Mouse (Mus musculus): Measurements from ENCODE around the gene Nupl1. TPM values are rescaled to one million over a fixed set of nuclear protein-coding genes. Genes with fewer than 3 reads are reported as not detected.

Gene Nupl1
- polyA plus RNA-seq, 1 experiment = not detected

DNA sequence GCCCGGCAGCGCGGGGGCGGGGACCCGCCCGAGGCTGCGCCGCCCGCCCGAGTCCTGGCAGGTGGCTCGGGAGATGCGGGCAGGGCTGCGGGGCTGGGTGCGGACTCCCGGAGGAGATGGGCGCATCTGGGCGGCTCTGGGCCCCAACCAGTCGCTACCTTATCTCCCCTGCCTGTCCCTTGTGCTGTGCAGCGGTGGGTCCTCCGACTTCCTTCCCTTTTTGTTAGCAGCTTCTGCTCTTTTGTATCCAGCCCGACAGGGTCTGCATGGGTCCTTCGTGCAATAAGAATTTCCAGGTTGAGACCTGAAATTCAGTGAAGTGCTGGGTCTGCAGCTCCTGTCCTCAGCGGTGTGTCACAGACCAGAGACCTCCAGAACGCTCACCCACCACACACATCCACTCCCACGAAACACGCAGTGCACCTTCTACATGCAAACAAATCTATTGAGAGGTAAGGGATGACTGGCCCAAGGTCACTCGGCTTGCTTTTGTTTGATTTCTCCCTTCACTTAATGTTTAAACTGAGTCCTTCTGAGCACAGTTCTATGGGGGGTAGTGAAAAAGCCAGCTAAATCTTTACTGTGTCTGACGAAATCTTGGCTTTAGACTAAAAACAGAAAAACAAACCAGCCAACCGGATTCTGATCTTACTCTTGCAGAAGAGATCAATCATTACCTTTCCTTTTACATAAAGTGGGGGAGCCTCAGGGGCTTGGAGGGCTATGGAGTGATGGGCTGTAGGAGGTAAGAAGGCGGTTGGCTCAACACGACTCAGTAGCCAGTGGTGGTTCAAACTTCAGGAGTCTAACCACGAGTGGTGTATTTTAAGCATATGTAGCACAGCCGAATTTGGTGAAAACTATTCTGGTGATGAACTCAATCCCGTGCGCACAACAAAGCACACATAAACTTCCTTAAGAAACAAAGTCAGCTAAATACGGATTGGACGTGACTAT, 73.3 kb downstream of the Nupl1 start:
- Histone ChIP-seq H3K27me3 (ENCODE audit: control insufficient read depth, insufficient read depth, low read length, poor library complexity, severe bottlenecking) (peaks cover 2% of the 10 kb centered on the region; the same call in 1 of the 2 replicates), H3K9ac (ENCODE audit: low read depth, poor library complexity, severe bottlenecking) (peak overlapping the region; percentile 50), H3K9me3 (replicated peaks; ENCODE audit: control insufficient read depth, insufficient read depth, low read length, poor library complexity, severe bottlenecking) (no peaks in the 10 kb centered on the region), H3K4me3 (ENCODE audit: low read depth, low read length) (peak overlapping the region; percentile 62), H3K4me1 (ENCODE audit: control insufficient read depth, insufficient read depth, low read length) (no peaks in the 10 kb centered on the region), H3K36me3 (ENCODE audit: control insufficient read depth, insufficient read depth, low read length, poor library complexity, severe bottlenecking) (no peaks in the 10 kb centered on the region), H3K27ac (ENCODE audit: insufficient read depth, low read length) (no peak overlapping the region)
- no peak for TF ChIP-seq CTCF (IDR thresholded peaks at IDR 0.05; ENCODE audit: low read depth, low read length)
- TF ChIP-seq EP300 (IDR thresholded peaks at IDR 0.05; ENCODE audit: insufficient read depth, low read depth, low read length) = no peak
- TF ChIP-seq POLR2A (IDR thresholded peaks at IDR 0.05; ENCODE audit: insufficient read depth, low read length) = no peak

DNA sequence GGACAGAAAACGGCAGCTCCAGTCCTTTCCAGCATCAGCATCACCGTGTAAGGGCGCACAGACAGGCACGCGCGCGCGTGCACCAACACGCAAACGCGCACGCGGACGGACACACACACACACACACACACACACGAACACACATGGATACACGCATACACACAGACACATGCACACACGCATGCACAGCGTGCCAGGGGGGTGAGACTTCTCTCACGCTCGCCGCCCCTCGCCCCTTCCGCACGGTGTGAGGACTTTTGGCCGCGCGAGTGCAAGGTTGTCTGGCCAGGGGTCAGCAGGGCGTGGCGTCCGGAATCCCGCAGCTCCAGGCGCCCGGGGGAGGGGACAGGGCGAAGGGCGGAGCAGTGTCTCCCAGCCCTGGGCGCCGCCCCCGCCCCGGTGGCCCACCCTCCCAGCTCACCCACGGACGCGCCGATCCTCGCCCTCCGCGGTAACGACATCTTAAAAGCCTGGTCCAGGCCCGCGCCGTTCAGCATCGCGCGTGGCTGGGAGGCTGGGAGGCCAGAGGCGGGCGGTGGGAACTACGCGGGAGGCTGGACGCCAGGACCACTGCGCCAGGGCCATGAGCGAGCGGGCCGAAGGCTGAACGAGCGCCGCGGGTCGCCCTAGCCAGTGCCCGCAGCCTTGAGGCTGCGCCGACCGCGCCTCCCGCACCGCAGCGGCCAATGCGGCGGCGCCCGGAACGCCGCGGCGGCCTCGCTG, 74.2 kb downstream of the Nupl1 start:
- H3K27ac ChIP-seq (ENCODE audit: insufficient read depth, low read length) = no peak overlapping the region
- no peaks in the 10 kb centered on the region for H3K36me3 ChIP-seq (ENCODE audit: control insufficient read depth, insufficient read depth, low read length, poor library complexity, severe bottlenecking)
- H3K9ac ChIP-seq (ENCODE audit: low read depth, poor library complexity, severe bottlenecking) = peak overlapping the region; percentile 50
- peaks cover 2% of the 10 kb centered on the region; the same call in 1 of the 2 replicates for H3K27me3 ChIP-seq (ENCODE audit: control insufficient read depth, insufficient read depth, low read length, poor library complexity, severe bottlenecking)
- no peaks in the 10 kb centered on the region for H3K4me1 ChIP-seq (ENCODE audit: control insufficient read depth, insufficient read depth, low read length)
- TF ChIP-seq CTCF (IDR thresholded peaks at IDR 0.05; ENCODE audit: low read depth, low read length) (no peak), EP300 (IDR thresholded peaks at IDR 0.05; ENCODE audit: insufficient read depth, low read depth, low read length) (no peak; the same call in 1 of the 2 replicates), POLR2A (IDR thresholded peaks at IDR 0.05; ENCODE audit: insufficient read depth, low read length) (no peak)
- H3K9me3 ChIP-seq (replicated peaks; ENCODE audit: control insufficient read depth, insufficient read depth, low read length, poor library complexity, severe bottlenecking) = no peaks in the 10 kb centered on the region
- H3K4me3 ChIP-seq (ENCODE audit: low read depth, low read length) = peak overlapping the region; percentile 62

DNA sequence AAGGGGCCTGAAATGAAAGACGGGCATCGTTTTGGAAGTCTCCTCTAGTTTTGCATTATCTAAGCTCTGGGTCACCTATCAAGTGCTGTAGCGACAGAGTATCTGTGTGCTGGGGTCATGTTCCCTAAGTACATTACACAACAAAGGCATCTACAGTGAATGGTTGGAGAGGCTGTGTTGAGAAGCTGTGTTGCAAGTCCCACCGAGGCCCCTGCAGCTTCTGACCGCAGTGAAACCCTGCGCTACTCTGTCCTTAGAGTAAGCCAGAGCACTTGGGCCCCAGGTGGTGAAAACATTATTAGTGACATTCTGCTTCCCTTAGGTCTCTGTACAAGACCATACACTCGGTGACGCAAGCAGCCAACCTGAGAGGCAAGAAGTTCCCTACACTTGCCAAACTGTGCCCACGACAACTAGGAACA, 74.8 kb downstream of the Nupl1 start:
- H3K4me1 ChIP-seq (ENCODE audit: control insufficient read depth, insufficient read depth, low read length) = no peaks in the 10 kb centered on the region
- H3K9ac ChIP-seq (ENCODE audit: low read depth, poor library complexity, severe bottlenecking) = no peak overlapping the region
- no peaks in the 10 kb centered on the region for H3K9me3 ChIP-seq (replicated peaks; ENCODE audit: control insufficient read depth, insufficient read depth, low read length, poor library complexity, severe bottlenecking)
- no peak for TF ChIP-seq POLR2A (IDR thresholded peaks at IDR 0.05; ENCODE audit: insufficient read depth, low read length)
- no peak for TF ChIP-seq CTCF (IDR thresholded peaks at IDR 0.05; ENCODE audit: low read depth, low read length)
- TF ChIP-seq EP300 (IDR thresholded peaks at IDR 0.05; ENCODE audit: insufficient read depth, low read depth, low read length) = no peak
- H3K27ac ChIP-seq (ENCODE audit: insufficient read depth, low read length) = no peak overlapping the region
- H3K4me3 ChIP-seq (ENCODE audit: low read depth, low read length) = peak overlapping the region; percentile 62
- peaks cover 2% of the 10 kb centered on the region; the same call in 1 of the 2 replicates for H3K27me3 ChIP-seq (ENCODE audit: control insufficient read depth, insufficient read depth, low read length, poor library complexity, severe bottlenecking)
- H3K36me3 ChIP-seq (ENCODE audit: control insufficient read depth, insufficient read depth, low read length, poor library complexity, severe bottlenecking) = no peaks in the 10 kb centered on the region

DNA sequence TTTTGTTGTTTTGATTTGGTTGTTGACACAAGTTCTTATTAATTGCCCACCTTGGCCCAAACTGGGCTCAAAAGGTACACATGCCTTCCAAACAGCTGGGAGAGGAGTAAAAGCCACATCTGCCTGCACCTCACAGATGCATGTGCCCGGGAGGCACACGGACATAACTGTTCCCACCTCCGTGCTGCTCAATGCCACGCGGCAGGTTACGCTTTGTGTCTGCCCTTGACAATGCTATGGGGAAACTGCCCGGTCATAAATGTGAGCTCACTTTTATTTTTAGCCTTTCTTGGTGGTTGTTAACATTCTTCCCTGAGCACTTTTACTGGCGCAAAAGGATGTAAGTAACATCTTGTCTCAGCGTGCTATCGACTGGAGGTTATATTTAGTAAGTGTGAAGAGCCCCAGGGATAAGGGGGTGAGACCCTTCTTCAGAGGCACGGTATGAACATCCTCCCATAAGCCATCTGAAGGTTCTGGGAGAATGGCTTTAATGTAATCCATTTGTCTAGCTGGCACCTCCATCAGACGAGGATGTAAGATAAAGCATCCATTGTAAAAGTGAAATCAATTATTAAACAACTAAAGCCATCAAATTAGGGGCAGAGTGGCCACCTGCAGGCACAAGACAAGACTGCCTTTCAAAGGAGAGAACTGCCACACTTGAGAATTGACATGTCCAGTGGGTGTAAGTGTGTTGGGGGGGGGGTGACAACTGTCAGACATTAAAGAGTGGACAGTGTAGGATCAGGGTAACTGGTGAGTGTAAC, 78.8 kb downstream of the Nupl1 start:
- H3K4me1 ChIP-seq (ENCODE audit: control insufficient read depth, insufficient read depth, low read length) = no peaks in the 10 kb centered on the region
- no peak overlapping the region for H3K9ac ChIP-seq (ENCODE audit: low read depth, poor library complexity, severe bottlenecking)
- H3K4me3 ChIP-seq (ENCODE audit: low read depth, low read length) = no peak overlapping the region
- peaks cover 2% of the 10 kb centered on the region; the same call in 1 of the 2 replicates for H3K27me3 ChIP-seq (ENCODE audit: control insufficient read depth, insufficient read depth, low read length, poor library complexity, severe bottlenecking)
- TF ChIP-seq EP300 (IDR thresholded peaks at IDR 0.05; ENCODE audit: insufficient read depth, low read depth, low read length) (no peak), POLR2A (IDR thresholded peaks at IDR 0.05; ENCODE audit: insufficient read depth, low read length) (no peak), CTCF (IDR thresholded peaks at IDR 0.05; ENCODE audit: low read depth, low read length) (no peak)
- H3K9me3 ChIP-seq (replicated peaks; ENCODE audit: control insufficient read depth, insufficient read depth, low read length, poor library complexity, severe bottlenecking) = no peaks in the 10 kb centered on the region
- H3K27ac ChIP-seq (ENCODE audit: insufficient read depth, low read length) = no peak overlapping the region
- no peaks in the 10 kb centered on the region for H3K36me3 ChIP-seq (ENCODE audit: control insufficient read depth, insufficient read depth, low read length, poor library complexity, severe bottlenecking)

DNA sequence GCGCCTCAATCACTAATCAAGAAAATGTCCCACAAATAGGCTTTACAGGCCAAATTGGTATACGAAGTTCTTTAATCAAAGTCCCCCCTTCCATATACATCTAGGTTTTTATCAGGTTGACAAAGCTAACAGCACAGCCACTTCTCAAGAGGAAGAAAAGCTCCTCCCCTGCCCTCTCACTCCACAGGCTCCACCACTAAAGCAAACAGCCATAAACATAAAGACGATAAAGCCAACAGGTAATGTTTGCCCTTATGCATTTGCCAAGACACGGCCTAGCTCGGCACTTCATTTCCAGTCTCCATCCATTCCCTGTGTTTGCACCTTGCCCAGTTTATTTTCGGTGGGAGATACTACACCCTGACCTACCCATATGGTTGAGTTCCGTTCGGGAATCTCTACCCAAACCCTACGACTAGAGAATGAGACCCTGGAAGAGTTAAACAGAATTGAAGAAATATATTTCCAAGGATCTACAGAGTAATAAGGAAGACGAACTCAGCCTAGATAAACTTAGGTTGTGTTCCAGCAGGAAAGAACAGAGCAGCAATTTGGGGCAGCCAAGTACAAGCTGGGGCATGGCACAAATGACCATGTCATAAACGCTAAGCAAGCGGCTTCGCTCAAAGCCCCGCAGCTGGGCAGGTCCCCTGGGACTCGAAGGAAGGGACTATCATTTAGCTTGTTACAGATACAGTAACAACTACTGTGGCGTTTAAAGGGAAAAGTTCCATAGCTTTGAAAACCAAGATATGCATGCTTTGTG, 80.2 kb downstream of the Nupl1 start:
- no peak for TF ChIP-seq POLR2A (IDR thresholded peaks at IDR 0.05; ENCODE audit: insufficient read depth, low read length)
- no peak for TF ChIP-seq EP300 (IDR thresholded peaks at IDR 0.05; ENCODE audit: insufficient read depth, low read depth, low read length)
- TF ChIP-seq CTCF (IDR thresholded peaks at IDR 0.05; ENCODE audit: low read depth, low read length) = no peak
- H3K27ac ChIP-seq (ENCODE audit: insufficient read depth, low read length) = no peak overlapping the region
- no peaks in the 10 kb centered on the region for H3K9me3 ChIP-seq (replicated peaks; ENCODE audit: control insufficient read depth, insufficient read depth, low read length, poor library complexity, severe bottlenecking)
- H3K27me3 ChIP-seq (ENCODE audit: control insufficient read depth, insufficient read depth, low read length, poor library complexity, severe bottlenecking) = peaks cover 2% of the 10 kb centered on the region; the same call in 1 of the 2 replicates
- no peaks in the 10 kb centered on the region for H3K4me1 ChIP-seq (ENCODE audit: control insufficient read depth, insufficient read depth, low read length)
- H3K9ac ChIP-seq (ENCODE audit: low read depth, poor library complexity, severe bottlenecking) = no peak overlapping the region
- H3K36me3 ChIP-seq (ENCODE audit: control insufficient read depth, insufficient read depth, low read length, poor library complexity, severe bottlenecking) = no peaks in the 10 kb centered on the region
- no peak overlapping the region for H3K4me3 ChIP-seq (ENCODE audit: low read depth, low read length)

Data from ES-Bruce4 (cell line).